Mouse (Mus musculus): ENCODE data around the gene Igsf23. TPM values are rescaled to one million over a fixed set of nuclear protein-coding genes. Genes with fewer than 3 reads are reported as not detected.
A peak's percentile ranks its signal among the peaks of the same experiment; 100 is the strongest.

Gene Igsf23
- polyA plus RNA-seq, 1 experiment from 2014 or later: not detected

DNA sequence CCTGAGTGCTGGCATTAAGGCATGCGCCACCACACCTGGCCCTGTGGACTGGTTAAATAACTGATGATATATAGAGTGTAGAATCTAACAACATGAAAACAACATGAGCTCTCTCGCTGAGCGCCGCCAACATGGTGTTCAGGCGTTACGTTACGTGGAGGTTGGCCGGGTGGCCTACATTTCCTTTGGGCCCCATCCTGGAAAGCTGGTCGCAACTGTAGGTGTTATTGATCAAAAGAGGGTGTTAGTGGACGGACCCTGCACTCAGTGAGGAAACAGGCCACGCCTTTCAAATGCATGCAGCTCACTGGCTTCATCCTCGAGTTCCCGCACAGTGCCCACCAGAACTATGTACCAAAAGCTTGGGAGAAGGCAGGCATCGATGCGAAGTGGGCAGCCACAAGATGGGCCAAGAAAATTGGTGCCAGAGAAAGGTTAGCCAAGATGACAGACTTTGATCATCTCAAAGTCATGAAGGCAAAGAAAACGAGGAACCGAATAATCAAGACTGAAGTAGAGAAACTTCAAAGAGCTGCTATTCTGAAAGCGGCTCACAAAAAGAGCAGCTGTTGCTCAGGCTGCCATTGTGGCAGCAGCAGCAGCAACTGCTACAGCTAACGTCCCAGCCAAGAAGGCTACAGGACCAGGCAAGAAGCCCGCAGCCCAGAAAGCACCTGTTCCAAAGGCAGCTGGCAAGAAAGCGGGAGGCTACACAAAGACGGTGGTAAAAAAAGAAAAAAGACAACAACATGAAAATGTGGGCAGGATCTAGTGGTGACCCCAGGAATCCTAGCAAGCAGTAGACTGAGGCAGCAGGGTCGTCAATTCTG lies 38.6 kb downstream of the Igsf23 start:
- Histone ChIP-seq H3K36me3 (replicated peaks) (peaks cover 9% of the 10 kb centered on the region), H3K9me3 (no peaks in the 10 kb centered on the region), H3K9ac (no peak overlapping the region), H3K4me2 (no peak overlapping the region), H3K4me1 (no peaks in the 10 kb centered on the region), H3K4me3 (replicated peaks) (no peak overlapping the region), H3K27ac (no peak overlapping the region), H3K27me3 (no peaks in the 10 kb centered on the region)
- 87% methylated on average over 23 of the region's 23 CpGs for WGBS
- no peak for ATAC-seq (ENCODE audit: low FRiP score)

DNA sequence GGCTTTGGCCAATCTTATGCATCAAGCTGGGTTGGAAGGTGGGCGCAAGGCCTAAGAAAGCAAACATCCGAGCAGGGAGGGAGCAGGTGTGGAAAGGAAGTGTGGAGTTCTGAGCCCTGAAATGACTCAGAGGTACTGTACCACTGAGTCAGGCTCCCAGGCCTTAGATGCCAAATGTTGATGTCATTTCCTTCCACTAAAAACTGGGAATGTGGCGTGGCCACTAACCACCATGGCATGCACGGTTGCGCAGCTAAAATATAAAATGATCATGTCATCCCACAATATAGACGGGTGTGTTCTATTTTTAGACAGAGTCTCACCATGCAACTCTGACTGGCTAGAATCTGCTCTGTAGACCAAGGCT lies 39.3 kb downstream of the Igsf23 start:
- H3K27me3 ChIP-seq: no peaks in the 10 kb centered on the region
- no peaks in the 10 kb centered on the region for H3K9me3 ChIP-seq
- no peaks in the 10 kb centered on the region for H3K4me1 ChIP-seq
- H3K27ac ChIP-seq: no peak overlapping the region
- peaks cover 6% of the 10 kb centered on the region for H3K36me3 ChIP-seq (replicated peaks)
- no peak overlapping the region for H3K9ac ChIP-seq
- WGBS: 92% methylated on average over 6 of the region's 6 CpGs
- no peak overlapping the region for H3K4me3 ChIP-seq (replicated peaks)
- ATAC-seq (ENCODE audit: low FRiP score): no peak
- no peak overlapping the region for H3K4me2 ChIP-seq

DNA sequence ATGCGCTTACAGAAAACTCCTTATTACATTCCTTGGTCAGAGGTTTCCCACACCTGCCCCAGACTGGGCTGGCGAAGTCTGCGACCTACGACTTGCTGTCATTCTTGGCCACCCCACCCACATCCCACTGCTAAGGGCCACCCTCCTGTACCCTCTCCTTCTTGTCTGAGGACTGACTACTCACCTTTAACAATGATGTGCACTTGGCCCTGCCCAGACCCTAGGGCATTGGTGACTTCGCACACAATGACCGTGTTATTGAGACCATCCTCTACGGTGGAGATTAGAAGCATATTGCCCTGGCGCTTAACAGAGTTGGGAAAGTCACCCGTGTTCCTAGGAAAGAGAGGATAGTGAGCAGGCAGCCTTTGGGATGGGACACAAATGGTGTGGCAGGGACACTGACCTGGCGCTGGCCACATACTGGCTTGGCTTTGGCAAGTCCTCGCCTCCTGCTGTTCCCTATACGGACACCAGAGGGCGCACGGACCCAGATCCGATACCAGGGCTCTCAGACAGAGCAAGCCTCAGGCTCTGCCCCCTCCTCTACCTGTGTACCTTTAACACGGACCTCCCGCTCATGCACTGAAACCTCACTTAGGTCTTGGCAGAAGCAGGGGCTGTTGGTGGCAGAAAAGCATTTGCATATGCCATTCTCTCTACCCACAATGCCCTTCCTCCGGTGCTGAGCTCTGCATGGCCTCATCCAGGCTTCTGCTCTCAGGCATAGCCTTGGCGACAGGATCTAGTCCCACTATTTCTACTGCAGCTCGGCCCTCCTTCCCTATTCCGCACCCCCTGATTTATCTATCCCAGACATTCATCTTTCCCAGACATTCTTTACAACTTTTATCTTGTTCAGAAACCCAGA lies 39.9 kb downstream of the Igsf23 start:
- ATAC-seq (ENCODE audit: low FRiP score): peak; percentile 49; the same call in 1 of the 2 replicates

DNA sequence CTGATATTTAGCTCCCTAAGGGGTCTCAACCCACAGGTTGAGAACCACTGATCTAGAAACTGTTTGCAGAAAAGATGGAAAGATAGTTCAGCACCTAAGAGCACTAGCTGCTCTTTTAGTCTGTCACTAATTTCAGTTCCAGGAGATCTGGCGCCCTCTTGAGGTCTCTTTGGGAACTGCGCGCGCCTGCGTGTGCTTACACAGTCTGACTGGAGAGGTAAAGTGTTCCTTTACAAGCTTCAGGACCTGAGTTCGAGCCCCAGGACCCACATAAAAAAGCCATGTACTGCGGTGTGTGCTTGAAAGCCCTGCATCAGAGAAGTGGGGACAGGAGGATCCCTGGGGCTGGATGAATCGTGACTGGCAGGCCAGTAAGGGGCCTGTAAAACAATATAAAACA lies 60.7 kb downstream of the Igsf23 start:
- WGBS: 52% methylated on average over 8 of the region's 8 CpGs

More for the DNA sequence above, 39.9 kb downstream of the Igsf23 start:
- Histone ChIP-seq H3K4me1 (no peaks in the 10 kb centered on the region), H3K4me3 (replicated peaks) (no peak overlapping the region), H3K27ac (no peak overlapping the region), H3K9me3 (0 out of 2 replicates have a peak, but pooled peaks cover under 1% of the 10 kb centered on the region), H3K27me3 (no peaks in the 10 kb centered on the region), H3K4me2 (no peak overlapping the region), H3K36me3 (replicated peaks) (peaks cover 6% of the 10 kb centered on the region), H3K9ac (no peak overlapping the region)
- WGBS: 50% methylated on average over 21 of the region's 21 CpGs

DNA sequence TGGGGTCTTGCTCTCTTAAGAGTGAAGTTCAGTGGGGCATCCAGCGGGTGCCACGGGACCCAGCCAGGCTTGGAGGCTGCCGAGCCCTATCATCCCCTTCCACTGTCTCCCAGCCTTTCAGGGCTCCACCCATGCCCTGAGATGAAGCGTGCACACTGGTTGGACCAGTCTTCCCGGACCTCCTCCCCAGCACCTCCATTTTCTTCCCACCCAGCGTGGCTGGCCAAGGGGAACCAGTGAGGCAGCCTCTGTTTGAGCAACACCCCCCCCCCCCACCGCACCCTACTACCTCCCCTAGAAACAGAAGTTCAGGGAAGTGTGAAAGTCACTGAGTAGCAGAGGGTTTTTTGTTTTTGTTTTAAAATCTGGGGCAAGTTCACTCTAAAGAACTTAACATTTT lies 62.7 kb downstream of the Igsf23 start, which contains the start of gene Ceacam19:
TSS of gene Ceacam19 (minus strand) at position 117 of the 400 bp plus-strand sequence.
- Histone ChIP-seq H3K4me2 (no peak within 1 kb of the TSS), H3K9me3 (0 out of 2 replicates have a peak, but pooled peaks cover 10% of the 10 kb centered on the region), H3K4me3 (replicated peaks) (no peak within 1 kb of the TSS), H3K4me1 (no peaks in the 10 kb centered on the region), H3K36me3 (replicated peaks) (no peaks in the 10 kb centered on the region), H3K9ac (no peak within 1 kb of the TSS), H3K27me3 (no peaks in the 10 kb centered on the region), H3K27ac (no peak within 1 kb of the TSS)
- ATAC-seq (ENCODE audit: low FRiP score): no peak
- WGBS: 74% methylated on average over 7 of the region's 7 CpGs

More for the DNA sequence above, 60.7 kb downstream of the Igsf23 start:
- no peak overlapping the region for H3K9ac ChIP-seq
- H3K4me1 ChIP-seq: no peaks in the 10 kb centered on the region
- no peaks in the 10 kb centered on the region for H3K36me3 ChIP-seq (replicated peaks)
- no peak for ATAC-seq (ENCODE audit: low FRiP score)
- 0 out of 2 replicates have a peak, but pooled peaks cover 4% of the 10 kb centered on the region for H3K9me3 ChIP-seq
- H3K4me2 ChIP-seq: no peak overlapping the region
- no peaks in the 10 kb centered on the region for H3K27me3 ChIP-seq
- no peak overlapping the region for H3K4me3 ChIP-seq (replicated peaks)
- no peak overlapping the region for H3K27ac ChIP-seq

Other genes starting within 250 kb of the Igsf23 start
- 136 and 149 TPM in 2 replicates for gene Tomm40, start 235.3 kb downstream of the Igsf23 start, polyA plus RNA-seq (2016; fragmentation: Nextera tagmentation; extraction: Ambion mirVana)
- gene Nectin2, start 200.3 kb downstream of the Igsf23 start, polyA plus RNA-seq (2016; fragmentation: Nextera tagmentation; extraction: Ambion mirVana): 45.9 and 47.3 TPM in 2 replicates
- gene Bcam, start 179.7 kb downstream of the Igsf23 start, polyA plus RNA-seq (2016; fragmentation: Nextera tagmentation; extraction: Ambion mirVana): 8.9 and 10.9 TPM in 2 replicates
- 0.47 and 0.56 TPM in 2 replicates for gene Cblc, start 153.9 kb downstream of the Igsf23 start, polyA plus RNA-seq (2016; fragmentation: Nextera tagmentation; extraction: Ambion mirVana)
- gene Bcl3, start 128.0 kb downstream of the Igsf23 start, polyA plus RNA-seq (2016; fragmentation: Nextera tagmentation; extraction: Ambion mirVana): 0.62 and 0.96 TPM in 2 replicates
- 0.65 and 1.3 TPM in 2 replicates for gene Gm19345, start 98.8 kb downstream of the Igsf23 start, polyA plus RNA-seq (2016; fragmentation: Nextera tagmentation; extraction: Ambion mirVana)
- gene Ceacam16, start 89.5 kb downstream of the Igsf23 start, polyA plus RNA-seq (2016; fragmentation: Nextera tagmentation; extraction: Ambion mirVana): not detected in 2 replicates
- gene Ceacam19, start 62.8 kb downstream of the Igsf23 start, polyA plus RNA-seq (2016; fragmentation: Nextera tagmentation; extraction: Ambion mirVana): not detected in 2 replicates
- 3.2 and 4.3 TPM in 2 replicates for gene Pvr, start 29.6 kb downstream of the Igsf23 start, polyA plus RNA-seq (2016; fragmentation: Nextera tagmentation; extraction: Ambion mirVana)
- gene Ceacam20, start 14.7 kb upstream of the Igsf23 start, polyA plus RNA-seq (2016; fragmentation: Nextera tagmentation; extraction: Ambion mirVana): not detected in 2 replicates
- not detected in 2 replicates for gene Nlrp9b, start 40.7 kb upstream of the Igsf23 start, polyA plus RNA-seq (2016; fragmentation: Nextera tagmentation; extraction: Ambion mirVana)
- gene Vmn1r91, start 148.9 kb upstream of the Igsf23 start, polyA plus RNA-seq (2016; fragmentation: Nextera tagmentation; extraction: Ambion mirVana): not detected in 2 replicates
- not detected in 2 replicates for gene Gm16442, start 171.8 kb upstream of the Igsf23 start, polyA plus RNA-seq (2016; fragmentation: Nextera tagmentation; extraction: Ambion mirVana)
- not detected in 2 replicates for gene Vmn1r93, start 188.3 kb upstream of the Igsf23 start, polyA plus RNA-seq (2016; fragmentation: Nextera tagmentation; extraction: Ambion mirVana)
- not detected in 2 replicates for gene Vmn1r94, start 217.6 kb upstream of the Igsf23 start, polyA plus RNA-seq (2016; fragmentation: Nextera tagmentation; extraction: Ambion mirVana)
- not detected in 2 replicates for gene Vmn1r95, start 243.0 kb upstream of the Igsf23 start, polyA plus RNA-seq (2016; fragmentation: Nextera tagmentation; extraction: Ambion mirVana)

Measured in forebrain, embryonic 12.5 days (tissue).